Mouse (Mus musculus) right cerebral cortex, postnatal 36 days (tissue): ENCODE measurements around the gene Plxnc1.

ENCODE experiments used
- DNase-seq, 2 experiments: peaks; one replicate each; pipeline ENCODE4 v3.0.0; 2022; ENCODE audit warnings: low spot score in 2 of 2, mixed read lengths in 1 of 2

The Plxnc1 gene

DNA sequence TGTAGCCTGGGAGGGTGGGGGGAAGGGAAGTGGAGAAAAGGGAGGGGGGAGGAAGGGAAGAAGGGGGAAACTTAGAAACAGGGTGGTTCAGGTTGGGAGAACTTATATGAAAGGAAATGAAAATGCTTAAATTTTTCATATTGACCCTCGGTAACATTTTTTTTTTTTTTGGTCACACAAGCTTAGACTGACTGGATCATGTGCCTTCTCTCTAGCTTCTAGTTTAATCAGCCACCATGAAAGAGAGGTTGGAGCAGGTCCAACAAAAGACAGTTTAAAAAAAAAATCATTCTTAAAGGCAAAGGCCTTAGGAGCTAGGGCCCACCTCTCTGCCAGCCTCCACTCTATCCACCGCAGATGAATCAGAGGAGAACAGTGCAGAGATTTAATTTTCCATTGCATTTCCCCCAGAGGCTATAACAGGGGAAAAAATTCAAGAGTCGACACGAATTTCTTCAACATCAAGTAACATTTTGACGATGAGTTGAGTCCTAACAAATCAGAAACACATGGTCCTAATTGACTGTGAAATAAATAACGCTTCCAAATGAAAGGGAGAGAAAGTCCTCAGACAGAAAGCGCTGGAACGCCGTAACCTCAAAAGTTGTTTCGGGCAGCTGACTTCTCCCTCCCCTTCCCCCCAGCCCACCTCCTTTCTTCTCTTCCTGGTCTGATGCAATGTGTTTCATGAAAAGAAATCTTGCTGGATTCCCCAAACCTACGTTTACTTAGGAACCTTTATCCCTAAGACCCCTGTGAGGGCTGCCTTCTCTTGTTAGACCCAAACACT is 120.5 kb downstream of the Plxnc1 start:
- DNase-seq: no peak

DNA sequence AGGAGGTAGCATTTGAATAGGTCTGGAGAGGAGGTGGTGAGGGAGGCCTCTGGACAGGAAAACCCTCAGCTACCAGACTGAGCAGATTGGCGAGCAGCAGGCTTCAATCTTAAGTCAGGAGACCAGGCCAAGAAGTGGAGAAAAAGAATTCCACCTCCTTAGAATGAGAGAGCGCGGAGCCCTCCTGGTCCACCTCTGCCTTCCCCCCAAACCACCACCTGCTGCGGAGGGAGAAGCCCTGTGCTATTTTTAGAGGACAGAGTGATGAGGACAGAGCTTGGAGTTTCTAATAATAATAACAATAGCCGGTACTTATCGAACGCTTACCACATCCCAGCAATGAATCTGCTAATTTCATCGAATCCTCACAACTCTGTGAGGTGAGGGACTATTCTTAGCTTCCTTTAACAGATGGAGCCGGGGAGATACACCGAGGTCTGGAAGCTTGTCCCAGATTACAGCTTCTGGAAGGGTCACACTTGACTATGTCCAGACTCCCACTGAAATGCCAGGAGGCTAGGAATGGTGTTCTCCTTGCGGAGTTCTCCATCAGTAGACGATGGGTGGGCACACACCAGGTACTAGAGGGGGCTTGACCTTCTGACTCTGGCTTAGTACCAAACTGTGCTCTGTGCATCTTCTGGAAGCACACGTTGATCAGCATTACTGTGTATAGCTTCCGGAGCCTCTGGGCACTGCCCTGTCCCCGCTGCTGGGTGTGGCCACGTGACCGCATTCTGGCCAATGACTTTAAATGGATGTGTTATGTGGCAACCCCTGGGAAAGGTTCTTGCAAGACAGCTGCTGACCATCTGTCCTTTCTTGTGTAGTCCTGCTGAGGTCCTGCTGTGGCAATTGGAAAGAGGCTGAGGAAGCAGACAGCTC is 125.6 kb downstream of the Plxnc1 start:
- no peak for DNase-seq

DNA sequence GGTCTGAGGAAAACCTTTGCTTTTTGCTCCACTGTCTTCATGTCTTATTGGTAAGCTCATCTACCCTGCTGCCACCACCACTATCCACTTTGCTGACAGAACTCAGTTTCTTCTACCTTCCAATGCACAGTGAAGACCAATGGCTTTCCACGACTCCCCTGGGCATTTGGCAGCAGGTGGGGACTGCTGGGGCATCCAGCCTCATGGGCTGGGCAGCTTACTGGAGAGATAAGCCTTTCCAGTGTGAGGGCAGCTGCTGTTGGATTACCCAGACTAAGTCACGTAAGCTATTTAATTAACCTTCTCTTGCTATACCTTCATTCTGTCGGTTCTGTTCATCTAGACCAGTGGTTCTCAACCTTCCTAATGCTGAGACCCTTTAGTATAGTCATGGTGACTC is 126.5 kb downstream of the Plxnc1 start:
- no peak for DNase-seq

DNA sequence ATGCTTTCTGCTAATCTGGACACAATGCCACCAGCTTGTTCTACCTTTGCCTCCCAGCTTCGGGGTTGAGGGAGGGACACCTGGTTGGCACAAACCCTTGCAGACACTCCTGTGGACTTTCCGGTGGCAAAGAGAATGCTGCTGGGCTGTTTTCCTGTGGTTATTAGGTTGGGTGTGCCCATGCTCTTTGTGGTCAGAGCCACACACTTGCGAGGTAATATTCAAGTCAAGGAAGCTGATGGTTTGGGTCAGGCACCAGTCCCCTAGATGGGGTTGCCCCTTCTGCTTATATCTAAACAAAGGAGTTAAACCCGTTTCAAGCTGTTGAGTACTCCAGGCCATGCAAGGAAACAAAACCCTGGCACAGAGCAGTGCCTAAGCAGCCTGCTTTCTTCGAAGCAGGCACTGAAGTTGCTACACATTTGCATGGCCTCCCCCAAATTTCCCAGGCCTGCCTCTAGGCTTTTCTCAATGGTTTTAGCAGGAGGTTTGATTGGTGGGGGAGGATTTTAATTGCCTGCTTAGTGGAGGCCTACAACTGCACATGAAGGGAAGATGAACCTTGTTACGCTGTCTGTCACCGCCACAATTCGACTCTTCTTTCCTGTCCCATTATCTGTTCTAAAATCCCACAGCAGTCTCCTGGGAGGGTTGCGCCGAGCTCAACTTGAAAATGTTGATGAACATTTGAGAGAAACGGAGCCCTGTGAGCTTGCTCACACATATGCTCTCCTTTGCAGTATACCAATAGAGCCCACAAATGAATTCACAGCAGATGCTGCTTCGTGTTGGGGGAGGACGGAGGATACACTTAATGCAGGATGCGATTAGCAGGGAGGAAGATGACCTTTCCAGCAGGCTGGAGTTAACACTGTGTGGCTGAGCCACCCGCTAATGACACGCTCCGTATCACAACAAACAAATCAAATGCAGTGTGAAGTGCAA is 132.5 kb downstream of the Plxnc1 start:
- no peak for DNase-seq

DNA sequence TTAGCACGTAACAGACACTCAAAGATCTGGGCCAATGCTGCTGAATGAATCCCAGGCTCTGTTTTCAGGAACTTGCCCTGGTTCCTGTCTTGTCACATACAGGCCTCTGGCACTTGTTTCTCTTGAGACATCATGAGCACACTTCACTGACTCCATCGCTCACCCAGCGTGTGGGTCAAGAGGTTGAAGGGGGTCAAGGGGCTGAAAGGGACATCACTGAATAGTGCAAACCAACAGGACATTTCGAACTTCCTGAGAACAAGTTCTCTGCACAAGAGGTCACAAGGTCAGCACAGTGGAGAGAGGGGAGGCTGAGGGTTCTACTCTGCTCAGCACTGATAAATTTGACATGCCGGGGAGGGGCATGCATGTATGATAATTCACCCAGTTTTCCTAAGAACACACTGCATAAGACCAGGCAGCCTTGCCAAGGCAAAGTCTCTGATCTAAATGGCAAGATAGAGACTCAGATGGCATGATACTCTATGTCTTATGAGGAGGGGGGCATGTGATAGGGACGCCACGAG is 134.6 kb downstream of the Plxnc1 start:
- DNase-seq: no peak

DNA sequence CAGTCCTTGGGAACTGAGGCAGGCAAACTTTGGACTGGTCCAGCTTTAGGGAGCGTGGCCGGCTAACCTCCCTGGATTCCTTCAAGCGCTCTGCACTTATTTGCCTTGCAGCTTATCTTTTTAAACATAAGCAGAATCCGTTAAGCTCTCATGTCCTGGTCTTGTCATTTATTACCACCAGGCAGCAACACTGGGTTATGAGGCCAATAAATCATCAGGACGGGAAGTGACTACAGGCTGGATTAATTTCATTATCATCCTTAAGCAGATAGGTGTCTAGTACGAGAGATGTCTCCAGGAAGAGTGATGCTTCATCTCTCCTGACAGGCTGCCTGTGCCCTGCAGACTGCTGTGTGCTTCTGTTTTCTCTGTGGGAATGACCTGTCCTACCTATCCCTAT is 136.4 kb downstream of the Plxnc1 start:
- DNase-seq: no peak

DNA sequence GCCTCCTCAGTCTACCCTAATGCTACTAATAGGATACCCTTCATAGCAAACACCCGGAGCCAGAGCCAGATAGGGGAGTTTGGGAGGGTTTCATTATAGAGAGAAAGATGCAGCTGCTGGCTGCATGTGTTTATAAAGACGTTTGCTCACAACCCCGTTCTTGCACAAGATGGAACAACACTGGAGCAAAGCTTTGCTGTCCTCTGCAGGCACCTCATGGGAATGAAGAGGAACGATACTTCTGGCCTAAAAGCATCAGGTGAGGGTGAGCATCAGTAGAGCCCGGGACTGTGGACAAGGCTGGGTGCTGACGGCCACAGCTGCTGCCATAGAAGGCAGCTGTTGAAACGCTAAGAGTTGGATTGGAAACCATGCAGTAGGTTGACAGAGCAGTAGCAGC is 137.3 kb downstream of the Plxnc1 start:
- DNase-seq: no peak

DNA sequence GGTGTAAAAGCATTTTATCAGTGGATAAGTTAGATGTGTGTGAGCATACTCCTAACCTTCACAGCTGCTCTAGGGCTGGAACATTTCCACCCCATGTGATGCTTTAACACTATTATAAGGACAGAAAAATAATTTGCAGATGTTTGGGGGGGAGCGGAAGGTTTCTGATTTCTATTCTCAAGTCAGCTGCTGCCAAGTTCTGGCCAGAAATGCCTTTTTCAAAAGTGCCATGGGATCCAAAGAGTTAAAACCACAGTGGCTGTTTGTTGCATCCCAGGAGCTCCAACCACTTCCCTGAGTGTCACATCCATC is 139.8 kb downstream of the Plxnc1 start:
- DNase-seq: no peak

DNA sequence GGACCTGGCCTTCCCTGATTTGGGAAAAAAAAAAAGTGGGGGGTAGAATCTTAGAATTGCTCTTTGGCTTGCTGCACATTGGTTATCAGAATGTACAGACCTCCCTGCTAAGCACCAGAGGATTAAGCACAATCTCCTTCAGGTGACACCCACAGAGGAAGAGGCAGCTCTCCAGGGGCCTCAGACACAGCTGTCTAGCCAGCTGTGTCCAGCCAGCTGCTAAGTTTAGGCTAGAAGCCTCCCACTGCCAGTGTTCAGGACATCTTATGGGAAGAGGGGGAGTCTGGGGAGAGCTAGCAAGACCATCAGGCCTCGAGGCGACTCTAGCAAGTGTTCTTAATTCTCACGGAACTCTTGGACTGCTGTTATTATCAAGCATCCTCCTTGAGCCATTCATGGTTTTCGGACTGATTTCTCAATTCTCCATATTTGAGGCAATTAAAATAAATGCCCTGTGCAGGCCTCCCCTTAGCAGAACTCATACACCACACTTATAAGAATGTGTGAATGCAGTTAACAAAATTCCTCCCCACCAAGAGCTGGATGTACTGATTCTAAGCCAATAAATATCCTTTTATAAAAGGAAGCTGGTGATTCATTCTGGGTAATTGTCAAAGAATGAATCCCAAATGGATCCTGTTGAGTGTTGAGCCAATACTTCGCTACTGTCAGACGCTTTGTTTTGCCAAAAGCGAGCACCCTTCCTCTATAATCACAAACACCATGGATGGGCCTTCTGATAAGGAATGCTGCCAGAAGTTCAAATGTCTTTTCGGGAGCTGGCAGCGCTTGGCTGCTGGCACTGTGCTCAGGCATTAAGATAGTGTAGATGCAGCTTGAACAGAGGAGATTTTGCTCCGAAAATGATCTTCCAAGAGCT is 140.4 kb downstream of the Plxnc1 start:
- DNase-seq: no peak

DNA sequence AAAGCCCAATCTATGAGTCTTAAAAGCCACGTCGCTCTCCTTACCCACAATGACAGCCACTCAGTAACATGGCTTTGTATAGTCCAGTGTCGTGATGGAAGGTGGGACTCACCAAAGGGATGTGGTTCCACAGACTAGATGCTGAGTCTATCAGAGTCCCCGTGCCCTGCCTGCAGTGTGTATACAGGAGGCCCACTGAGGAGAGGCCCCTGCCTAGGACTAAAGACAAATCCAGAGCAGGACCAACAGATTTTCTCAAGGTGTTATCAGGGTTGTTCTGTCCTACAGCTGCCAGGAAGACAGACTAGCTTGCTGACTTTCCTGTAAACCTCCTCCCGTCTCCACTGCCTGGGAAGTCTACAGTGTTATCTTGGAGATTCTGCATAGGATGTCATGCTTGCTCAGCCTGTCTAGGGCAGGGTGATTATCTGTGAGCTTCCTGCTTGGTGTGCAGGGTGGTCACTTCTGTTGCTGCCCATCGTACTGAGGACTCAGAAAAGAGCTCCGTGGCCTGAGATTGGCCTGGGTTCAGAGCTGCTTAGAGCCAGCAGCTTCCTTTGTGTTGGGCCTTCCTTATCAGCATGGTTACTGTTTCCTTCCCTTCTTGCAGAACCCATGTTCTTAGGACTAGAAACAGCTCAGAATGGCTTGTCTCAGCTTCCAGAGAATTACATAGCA is 143.8 kb downstream of the Plxnc1 start:
- no peak for DNase-seq

DNA sequence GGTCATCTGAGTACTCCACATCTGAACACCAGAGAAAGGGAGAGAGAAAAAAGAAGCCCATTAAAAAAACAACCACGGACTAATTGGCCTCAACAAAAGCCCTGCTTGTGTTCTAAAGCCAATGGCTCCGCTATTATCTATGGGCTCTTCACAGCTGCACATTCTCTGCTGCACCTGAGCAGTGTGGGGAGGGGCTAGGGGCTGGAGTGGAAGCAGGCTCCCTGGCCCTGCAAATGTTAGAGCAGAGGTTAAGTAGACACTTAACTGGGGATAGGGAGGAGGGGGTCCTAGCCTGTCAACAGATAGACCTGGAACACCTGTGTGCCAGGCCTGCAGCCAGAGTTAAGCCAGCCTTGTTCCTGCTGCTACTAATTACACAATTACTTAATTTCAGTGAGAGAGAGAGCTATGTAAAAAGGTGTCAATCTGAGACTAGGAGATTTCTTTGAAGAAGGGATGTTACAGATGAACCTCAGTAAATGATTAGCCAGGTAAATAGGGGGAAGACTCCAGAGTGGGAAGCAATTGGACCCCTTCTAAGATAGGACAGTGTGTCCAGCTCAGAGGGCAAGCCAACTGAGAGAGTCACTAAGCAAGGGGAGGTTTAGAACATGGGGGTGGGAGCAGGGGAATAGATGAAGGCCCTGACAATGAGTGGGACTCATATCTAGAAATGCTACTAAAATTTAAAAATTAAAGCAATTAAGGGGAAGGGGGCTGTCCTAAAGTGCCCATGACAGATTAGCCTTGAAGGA is 145.0 kb downstream of the Plxnc1 start:
- no peak for DNase-seq

DNA sequence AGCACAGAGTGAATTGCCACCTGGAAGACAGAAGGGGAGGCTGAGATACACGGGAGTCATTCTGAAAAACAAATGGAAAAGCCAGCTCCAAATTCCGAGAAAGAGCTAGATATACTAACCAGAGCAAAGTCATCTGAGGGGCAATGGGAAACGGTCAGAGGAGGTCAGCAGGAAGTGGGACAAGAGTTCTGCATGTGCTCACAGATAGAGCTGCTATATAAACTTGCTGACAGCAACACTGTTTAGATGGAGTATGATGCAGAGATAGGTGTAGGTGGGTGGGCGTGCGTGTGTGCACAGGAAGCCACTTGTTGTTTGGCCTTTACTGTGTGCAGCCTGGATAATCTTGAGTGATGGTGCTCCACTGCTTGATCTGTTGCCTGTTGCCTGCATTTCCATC is 146.5 kb downstream of the Plxnc1 start:
- no peak for DNase-seq

DNA sequence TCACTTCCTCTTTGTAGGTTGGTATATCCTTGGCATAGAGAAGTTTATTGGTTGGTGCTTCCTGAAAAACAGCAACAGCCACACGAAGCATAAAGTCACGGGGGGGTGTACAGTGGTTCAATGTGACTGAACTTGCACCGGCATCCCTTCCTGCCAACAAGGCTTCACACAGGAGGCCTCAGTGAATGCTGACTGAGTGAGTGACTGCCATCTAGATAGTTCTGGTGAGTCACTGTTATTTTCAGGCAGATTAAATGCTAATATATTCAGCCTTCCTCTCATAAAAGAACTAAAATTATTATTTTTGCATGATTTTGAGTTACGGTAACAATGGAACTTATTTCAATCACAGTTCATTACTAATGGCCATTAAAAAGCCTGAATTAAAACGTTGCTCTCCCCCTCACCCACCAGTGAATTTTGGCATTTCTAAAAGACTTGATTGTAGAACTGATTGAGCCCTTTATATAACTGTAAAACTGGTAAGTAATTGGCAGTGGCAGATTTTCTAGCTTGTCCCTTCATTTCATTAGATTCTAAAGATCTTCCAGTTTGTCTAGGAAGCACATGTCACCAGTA is 149.9 kb downstream of the Plxnc1 start:
- no peak for DNase-seq

DNA sequence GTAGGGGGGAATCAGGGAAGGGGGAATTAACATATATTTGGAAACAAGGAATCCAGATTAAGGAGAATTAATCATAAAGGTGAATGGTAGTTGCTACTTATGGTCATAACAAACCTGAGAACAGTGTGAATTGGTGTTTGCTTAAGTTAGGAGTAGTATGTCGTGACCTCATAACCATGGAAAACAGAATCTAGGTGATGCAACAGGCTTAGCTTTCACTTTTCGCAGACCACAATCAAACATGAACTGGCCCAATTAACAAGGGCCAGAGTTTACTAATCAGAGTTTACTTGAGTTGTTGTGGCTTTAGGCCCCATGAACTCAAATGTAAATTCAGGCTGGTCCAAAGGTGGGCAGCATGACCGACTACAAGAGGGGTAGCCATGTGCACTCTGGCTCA is 150.7 kb downstream of the Plxnc1 start:
- no peak for DNase-seq

DNA sequence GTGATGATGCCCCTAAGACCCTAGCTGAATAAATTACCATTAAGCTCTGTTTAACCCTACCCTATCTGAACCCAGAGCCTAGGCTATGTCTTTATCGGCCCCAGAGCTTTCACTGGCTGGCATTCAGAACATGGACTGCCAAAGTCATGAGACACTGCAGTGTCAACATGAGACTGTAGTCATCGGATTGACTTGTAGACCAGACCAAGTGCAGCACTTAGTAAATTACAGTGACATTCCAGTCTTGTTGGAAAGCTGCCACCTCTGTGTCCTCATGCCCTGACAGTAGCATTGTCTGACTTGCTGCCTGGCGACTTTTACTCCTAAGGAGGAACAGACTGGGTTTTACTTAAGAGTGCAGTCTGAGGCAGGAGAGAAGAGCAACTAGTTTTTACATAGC is 155.4 kb downstream of the Plxnc1 start:
- no peak for DNase-seq

DNA sequence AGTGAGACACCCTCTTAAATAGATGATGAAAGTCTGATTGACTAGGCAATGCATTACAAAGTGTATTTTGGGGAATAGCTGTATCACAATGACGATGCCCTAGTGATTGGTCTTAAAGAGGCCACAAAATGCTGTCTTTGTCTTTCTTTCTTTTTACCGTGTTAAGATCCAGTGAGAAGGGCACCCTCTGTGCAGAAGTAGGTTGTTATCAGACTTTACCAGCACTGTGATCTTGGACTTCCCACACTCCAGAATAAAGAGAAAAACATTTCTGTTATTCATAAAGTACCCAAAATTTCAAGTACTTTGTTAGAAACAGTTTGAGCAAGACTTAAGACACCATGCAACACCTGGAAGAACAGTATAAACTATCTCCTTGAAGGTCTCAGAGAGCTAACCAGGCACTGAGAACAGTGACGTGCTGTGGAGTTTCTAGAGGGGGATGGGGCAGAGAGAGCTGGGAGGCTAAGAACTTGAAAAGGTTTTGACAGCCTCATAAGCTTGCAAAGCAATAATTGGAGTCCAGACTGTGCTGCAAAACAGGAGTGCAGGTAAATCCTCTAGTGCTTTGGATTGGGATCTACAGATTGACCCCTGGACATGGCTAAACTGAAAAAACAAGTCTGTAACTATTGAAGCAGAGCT is 163.9 kb downstream of the Plxnc1 start:
- no peak for DNase-seq

DNA sequence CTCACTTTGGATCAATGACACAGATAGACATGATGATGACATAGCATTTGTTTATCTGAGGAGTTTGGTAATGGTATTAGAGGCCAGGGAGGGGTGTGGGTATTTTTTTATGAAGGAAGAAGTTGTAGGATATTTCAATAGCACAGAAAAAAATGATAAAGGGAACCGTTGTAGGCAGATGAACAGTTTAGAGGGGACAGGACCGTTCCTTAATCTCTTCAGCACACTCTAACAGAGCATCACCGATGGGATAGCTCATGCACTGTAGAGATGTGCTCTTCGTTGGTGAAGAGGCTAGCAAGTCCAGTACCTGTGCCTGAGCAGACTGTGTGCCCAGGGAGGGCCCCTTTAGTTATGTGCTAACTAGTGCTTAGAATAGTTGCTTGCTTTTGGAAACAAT is 165.3 kb downstream of the Plxnc1 start:
- DNase-seq: no peak

DNA sequence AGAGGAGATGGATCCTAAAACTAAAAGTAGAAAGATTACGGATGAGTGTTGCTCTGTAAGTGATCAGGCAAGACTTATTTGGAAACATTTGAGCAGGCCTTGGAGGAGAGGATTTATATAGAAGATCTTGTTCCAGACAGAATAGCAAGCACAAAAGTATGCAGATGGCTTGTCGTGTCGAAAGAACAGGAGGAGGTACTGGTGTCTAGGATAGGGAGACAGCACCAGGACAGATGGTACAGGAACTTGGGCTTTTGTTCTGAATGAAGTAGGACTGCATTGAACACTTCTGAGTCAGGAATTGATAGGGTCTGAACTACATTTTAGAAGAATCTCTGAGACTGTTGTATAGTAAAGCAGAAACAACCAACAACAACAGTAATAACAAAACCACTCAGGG is 167.1 kb downstream of the Plxnc1 start:
- peak in 1 of 2 experiments; percentile 24 for DNase-seq

DNA sequence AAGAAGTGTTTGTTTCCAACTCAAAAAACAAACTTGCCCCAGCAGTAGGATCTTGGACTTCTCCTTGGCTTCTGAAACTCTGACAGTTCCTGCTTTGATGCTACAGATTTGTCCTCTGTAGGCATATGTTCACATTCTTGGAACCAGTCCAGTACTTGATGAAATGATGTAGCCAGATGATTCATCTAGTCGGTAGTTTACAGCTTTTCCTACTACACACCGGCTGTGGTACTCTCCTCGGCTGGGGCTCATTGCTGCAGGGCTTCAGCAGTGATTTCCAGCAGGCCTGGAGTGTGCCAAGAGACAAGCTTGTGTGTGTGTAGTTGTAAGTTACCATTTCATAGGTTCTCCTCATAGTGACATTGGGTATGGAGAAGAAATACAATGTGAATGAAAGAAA is 173.1 kb downstream of the Plxnc1 start:
- peak in 1 of 2 experiments; percentile 24 for DNase-seq
